Mouse (Mus musculus) inflammation-experienced regulatory T-cells (primary cell): ENCODE data around the gene Csgalnact2. TPM values are rescaled to one million over a fixed set of nuclear protein-coding genes. Genes with fewer than 3 reads are reported as not detected.

Source experiments
- polyA plus RNA-seq, 2 experiments: library from polyadenylated mRNA; unstranded; fragments of 100-300 nt; shearing (Covaris generic); gene quantifications; one replicate each; pipeline ENCODE4 v1.2.1; 2017

Csgalnact2 gene
- 10 to 100 TPM; 17.1 to 21.3 TPM for polyA plus RNA-seq

GRCm38 (mm10) chr6:118138731-118139709, at the start of gene Csgalnact2:
Gene Csgalnact2 (minus strand): TSS chr6:118139140.

Other genes with a start within 250 kb of the Csgalnact2 start
- gene Hnrnpf, start 238.8 kb downstream of the Csgalnact2 start, polyA plus RNA-seq, result 1,000 to 10,000 TPM; 1,209 to 1,524 TPM
- 10 to 100 TPM in 1 of 2 experiments, 1 to 10 TPM in 1; 2.5 to 12.1 TPM for gene Fxyd4, start 201.4 kb downstream of the Csgalnact2 start, polyA plus RNA-seq
- 1 to 10 TPM; 2.1 to 6.8 TPM for gene Rasgef1a, start 127.7 kb downstream of the Csgalnact2 start, polyA plus RNA-seq
- under 1 TPM; 0.42 to 0.94 TPM for gene Ret, start 58.6 kb upstream of the Csgalnact2 start, polyA plus RNA-seq